Mouse (Mus musculus): ENCODE results near the gene Ptafr. TPM values are rescaled to one million over a fixed set of nuclear protein-coding genes. Genes with fewer than 3 reads are reported as not detected.

Ptafr gene
- 1.6 and 2.5 TPM in 2 replicates for polyA plus RNA-seq (2015; fragmentation: Nextera tagmentation; extraction: Ambion mirVana)

DNA sequence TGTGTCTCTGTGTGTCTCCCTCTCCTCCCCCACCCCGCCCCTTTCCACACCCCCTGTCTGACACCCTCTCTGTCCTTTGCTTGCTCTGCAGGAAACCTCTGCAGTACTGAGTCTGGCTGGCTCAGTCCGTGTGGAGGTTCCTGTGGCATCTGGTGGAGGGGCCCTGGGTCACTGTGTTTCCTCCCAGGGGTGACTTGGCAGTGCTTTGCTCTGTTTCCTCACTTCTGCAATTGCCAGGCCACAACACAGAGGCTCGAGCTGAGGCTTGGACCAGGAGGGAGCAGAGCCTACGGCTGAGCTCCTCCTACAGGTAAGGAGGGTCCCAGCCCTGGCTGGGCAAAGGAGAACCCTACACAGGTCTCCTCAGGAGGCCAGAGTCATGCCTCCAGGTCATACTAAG is at the start of gene Ptafr:
Gene Ptafr (plus strand): TSS at position 103 of the 400 bp plus-strand sequence.

DNA sequence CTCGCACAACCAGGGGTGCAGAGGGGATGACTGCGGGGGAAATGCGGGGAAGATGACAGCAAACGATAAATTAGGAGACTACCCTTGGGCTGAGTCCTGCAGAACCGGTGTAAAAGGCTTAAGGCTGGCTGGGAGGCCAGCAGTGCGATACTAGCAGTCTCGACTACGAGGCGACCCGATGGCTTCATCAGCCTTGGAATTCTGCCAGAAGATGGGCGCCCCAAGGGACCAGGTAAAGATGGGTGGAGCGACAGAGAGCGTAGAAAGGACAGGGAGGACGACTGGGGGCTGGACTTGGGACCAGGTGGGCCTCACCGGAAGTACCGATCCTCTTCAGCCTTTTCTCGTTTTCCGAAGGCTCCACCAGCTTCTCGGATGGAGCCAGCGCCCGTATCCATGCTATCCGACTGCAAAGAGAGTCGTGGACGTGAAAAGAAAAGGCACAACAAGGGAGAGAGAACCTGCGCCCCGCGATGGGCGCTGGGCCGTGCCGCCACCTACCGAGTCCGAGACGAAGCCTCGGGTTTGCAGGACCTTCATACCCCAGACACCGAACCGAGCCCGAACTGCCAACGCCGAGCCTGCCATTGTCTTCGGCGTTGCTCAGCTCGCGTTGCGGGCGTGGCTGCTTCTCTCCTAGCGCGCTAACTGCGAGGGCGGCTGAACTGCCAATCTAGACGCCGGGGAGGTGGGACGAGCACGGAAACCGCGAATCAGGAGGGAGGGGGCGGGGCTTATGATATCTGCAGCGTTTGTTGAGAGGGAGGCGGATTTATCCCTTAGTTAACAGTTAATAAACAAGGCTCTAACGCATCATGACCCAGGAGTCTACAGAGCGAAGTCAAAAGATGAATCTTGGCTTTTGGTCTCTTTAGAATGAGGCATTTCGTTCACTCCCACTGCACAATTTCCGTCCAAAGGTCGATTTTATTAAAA is 30.6 kb upstream of the Ptafr start, which contains the start of gene Atpif1:
Gene Atpif1 (minus strand): TSS at position 679 of the 936 bp plus-strand sequence.

DNA sequence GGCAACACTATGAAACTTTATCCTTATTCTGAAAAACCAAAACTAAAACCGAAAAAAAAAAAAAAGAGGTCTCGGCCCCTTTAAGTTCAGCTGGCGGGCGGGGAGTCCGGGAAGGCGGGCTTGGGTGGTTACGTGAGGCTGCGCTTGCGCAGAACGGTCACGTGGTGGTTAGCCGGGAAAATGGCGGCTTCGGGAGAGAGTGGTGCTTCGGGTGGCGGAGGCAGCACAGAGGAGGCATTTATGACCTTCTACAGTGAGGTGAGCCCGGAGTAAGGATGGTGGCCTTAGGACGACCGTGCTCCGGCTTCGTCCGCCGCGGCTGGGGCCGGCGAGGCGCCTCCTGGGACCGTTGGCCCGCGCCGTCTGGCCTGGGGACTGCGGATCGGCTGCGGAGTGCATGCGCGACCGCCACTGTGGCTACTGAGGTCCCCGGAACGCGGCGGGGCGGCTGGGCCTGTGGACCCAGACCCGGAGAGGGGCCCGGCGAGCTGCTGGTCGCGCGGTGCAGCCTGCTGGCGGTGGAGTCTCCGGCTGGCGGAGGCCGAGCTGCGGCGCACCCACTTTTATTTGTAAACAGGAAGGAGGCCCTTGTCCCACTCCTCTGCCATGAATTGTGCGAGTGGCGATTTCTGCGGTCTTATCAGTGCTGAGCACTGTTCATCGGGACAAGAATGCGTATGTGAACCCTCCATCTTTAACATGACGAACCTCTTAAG is 28.3 kb upstream of the Ptafr start, which contains the start of gene Dnajc8:
Gene Dnajc8 (plus strand): TSS at position 145 of the 716 bp plus-strand sequence.

Other genes with a start within 250 kb of the Ptafr start
- gene Trnau1ap, start 234.5 kb upstream of the Ptafr start, polyA plus RNA-seq (2015; fragmentation: Nextera tagmentation; extraction: Ambion mirVana), result 35.2 and 40.5 TPM in 2 replicates
- gene Rcc1, start 210.5 kb upstream of the Ptafr start, polyA plus RNA-seq (2015; fragmentation: Nextera tagmentation; extraction: Ambion mirVana), result 20.3 and 21.6 TPM in 2 replicates
- 6.8 and 7.3 TPM in 2 replicates for gene Phactr4, start 141.6 kb upstream of the Ptafr start, polyA plus RNA-seq (2015; fragmentation: Nextera tagmentation; extraction: Ambion mirVana)
- 8.7 and 8.8 TPM in 2 replicates for gene Med18, start 100.1 kb upstream of the Ptafr start, polyA plus RNA-seq (2015; fragmentation: Nextera tagmentation; extraction: Ambion mirVana)
- gene Sesn2, start 53.6 kb upstream of the Ptafr start, polyA plus RNA-seq (2015; fragmentation: Nextera tagmentation; extraction: Ambion mirVana), result 1.9 and 4.3 TPM in 2 replicates
- 522 and 530 TPM in 2 replicates for gene Atpif1, start 30.4 kb upstream of the Ptafr start, polyA plus RNA-seq (2015; fragmentation: Nextera tagmentation; extraction: Ambion mirVana)
- gene Dnajc8, start 28.5 kb upstream of the Ptafr start, polyA plus RNA-seq (2015; fragmentation: Nextera tagmentation; extraction: Ambion mirVana), result 75.9 and 86.2 TPM in 2 replicates
- 10.9 and 11.1 TPM in 2 replicates for gene Eya3, start 74.9 kb downstream of the Ptafr start, polyA plus RNA-seq (2015; fragmentation: Nextera tagmentation; extraction: Ambion mirVana)
- 2.4 and 3.6 TPM in 2 replicates for gene Xkr8, start 168.5 kb downstream of the Ptafr start, polyA plus RNA-seq (2015; fragmentation: Nextera tagmentation; extraction: Ambion mirVana)
- gene Smpdl3b, start 193.2 kb downstream of the Ptafr start, polyA plus RNA-seq (2015; fragmentation: Nextera tagmentation; extraction: Ambion mirVana), result 0.76 and 1.4 TPM in 2 replicates
- gene Rpa2, start 204.3 kb downstream of the Ptafr start, polyA plus RNA-seq (2015; fragmentation: Nextera tagmentation; extraction: Ambion mirVana), result 28.8 and 33.2 TPM in 2 replicates
- 1.9 and 3.2 TPM in 2 replicates for gene Themis2, start 232.3 kb downstream of the Ptafr start, polyA plus RNA-seq (2015; fragmentation: Nextera tagmentation; extraction: Ambion mirVana)

All from skeletal muscle tissue, postnatal 0 days (tissue).